Mouse (Mus musculus): ENCODE data around the gene Ints6.

Ints6 gene

DNA sequence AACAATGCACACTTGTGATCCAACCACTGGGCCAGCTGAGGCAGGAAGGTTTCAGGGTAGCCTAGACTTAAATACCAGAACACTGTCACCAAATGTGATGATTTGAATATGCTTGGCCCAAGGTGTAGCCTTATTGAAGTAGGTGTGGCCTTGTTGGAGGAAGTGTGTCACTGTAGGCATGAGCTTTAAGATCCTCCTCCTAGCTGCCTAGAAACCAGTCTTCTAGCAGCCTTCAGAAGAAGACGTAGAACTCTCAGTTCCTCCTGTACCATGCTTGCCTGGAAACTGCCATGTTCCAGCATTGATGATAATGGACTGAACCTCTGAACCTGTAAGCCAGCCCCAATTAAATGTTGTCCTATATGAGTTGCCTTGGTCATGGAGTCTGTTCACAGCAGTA, 25.3 kb downstream of the Ints6 start:
- DNase-seq, result no peak

DNA sequence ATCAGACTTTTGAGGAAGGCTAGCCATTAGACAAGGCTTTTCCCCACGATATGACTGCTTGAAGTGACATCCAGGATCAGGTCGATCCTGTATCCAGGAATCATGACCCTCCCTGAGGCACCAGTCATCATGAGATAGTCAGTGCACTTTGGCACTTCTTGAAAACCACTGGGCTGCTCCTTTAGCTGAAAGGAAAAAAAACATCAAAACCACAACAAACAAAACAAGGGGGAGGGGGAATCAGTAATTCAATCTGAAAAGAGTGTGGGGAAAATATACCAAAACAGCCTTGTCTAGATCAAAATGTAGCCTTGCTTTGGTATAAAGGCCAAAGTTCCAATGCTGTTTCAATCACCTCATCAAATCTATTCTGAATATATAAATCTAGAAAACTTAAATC, 27.3 kb downstream of the Ints6 start:
- DNase-seq, result no peak

DNA sequence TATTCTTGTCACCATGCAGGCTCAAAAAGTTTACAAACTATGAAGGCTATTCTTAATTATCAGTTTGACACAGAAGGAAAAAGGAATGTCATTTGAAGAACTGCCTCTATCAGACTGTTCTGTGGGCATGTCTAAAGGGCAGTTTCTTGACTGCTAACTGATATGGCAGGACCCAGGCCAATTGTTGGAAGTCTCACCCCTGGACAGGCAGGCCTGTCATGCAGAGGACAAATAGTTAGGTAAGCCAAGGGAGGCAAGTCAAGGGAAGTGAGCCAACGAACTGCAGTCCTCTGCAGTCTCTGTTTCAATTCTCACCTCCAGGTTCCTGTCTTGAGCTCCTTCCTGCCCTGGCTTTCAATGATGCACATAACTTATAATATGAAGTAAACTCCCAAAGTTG, 29.1 kb downstream of the Ints6 start:
- DNase-seq, result no peak

DNA sequence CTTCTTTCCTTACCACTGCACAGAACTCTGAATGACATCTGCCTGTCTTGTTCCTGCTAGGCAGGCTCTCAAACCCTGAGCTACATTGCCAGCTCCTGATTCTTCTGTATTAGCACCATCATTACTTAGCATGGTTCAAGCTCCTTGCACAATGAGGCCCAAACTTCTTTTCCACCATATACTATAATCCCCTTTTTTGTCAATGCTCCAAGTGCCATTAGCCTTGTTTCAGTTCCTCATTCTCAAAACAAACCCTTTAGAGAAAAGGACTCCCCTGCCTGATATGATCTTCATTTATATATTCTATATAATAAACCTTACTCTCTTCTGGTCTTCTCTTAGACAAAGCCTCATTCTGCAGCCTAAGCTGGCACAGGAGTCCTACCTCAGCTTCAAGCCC, 36.4 kb downstream of the Ints6 start:
- no peak for DNase-seq

DNA sequence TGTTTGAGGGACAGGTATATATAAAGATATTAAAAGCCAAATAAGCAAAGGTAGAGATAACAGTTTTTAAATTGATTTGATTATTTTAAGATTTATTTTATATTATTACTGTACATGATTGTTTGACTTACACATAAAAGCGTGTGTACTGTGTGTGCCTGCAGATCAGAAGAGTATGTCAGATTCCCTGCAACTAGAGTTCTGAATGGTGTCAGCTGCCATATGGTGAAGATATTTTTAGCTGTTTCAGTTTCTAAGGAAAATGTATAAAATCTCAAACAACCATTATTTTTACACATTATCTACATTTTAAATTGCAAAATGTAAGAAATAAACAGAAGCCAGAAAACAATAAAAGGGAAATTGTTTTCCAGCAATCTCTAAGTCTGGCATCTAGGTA, 39.3 kb downstream of the Ints6 start:
- no peak for DNase-seq

DNA sequence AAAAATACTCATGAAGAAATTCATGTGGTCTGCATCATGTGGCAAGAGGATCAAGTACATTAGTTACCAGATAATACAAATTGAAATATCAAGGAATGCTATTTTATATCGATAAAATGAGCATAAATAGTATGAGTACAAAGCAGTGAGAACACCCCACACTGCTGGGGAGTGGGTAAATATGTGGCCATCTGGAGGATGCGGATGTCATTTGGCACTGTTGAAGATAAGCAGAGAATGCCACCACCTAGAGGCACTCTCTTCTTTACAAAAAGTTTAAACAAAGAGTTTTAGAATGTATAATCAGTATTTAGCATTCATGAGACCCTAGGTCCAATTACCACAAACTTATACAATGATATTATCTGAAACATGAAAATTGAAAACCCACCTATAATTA, 42.8 kb downstream of the Ints6 start:
- no peak for DNase-seq

DNA sequence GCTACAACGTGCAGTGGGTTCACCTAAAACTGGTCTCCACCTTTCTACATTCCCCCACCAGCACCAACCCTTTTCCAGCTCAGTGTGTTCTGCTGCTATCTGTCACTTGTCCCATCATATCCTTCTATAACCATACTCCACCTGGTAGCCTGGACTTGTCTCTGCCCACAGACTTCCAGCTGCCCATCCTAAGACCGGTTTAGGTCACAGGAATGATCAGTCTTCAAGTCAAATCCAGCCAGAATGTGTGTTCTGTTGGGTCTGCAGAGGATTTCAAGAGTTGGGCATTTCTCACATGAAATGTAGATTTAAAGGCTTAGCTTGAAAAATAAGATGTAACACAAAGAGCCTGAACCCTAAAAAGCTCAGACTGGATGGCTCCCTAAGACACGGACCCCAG, 87.3 kb downstream of the Ints6 start:
- DNase-seq, result no peak

DNA sequence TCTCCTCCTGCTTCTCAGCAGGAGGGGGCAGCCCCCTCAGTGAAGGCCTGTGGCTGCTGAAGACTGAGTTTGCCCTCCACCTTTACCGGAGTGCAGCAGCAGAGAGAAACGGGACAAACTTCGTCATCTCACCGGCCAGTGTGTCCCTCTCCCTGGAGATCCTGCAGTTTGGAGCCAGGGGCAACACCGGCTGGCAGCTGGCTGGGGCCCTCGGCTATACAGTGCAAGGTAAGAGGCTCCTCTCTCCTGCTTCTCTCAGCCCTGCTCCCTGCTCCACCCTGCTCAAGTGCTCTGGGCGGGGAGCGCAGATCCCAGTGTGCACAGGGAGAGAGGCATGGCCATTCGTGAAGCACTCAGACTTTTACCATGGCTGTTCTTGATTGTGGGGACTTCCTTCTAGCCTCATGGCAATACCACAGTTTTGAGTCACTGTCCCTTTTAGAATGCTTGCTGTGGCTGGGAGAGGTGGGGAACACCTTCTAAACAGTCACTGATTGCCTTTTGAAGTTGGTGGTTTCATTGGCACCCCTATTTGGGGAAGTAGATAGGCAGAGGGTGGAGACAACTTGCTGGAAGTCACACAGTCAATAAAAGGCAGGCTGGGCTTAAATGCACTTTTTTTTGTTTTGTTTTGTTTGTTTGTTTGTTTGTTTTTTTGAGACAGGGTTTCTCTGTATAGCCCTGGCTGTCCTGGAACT, 95.8 kb downstream of the Ints6 start:
- DNase-seq, result peak in 1 of 2 experiments; percentile 23

DNA sequence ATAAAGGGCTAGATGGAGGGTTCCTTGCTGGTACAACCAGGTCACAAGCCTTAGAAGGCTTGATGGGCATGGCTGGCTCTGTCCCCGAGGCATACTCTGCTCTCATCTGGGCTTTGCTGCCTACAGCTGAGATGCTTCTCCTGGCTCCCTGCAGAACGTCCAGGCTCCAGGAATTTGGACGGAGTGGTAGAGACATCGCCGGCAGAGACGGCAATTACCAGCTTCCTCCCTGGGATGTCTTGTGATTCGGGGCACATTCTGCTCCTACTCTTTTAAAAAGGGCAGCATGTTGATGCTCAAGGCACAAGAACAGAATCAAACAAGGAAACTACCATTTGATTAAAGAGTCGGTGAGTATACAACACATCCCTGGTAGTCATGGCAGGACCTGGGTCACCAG, 97.6 kb downstream of the Ints6 start, which contains the start of gene Serpine3:
Serpine3 (plus strand) TSS at position 301 of the 400 bp plus-strand sequence.
- no peak for DNase-seq

DNA sequence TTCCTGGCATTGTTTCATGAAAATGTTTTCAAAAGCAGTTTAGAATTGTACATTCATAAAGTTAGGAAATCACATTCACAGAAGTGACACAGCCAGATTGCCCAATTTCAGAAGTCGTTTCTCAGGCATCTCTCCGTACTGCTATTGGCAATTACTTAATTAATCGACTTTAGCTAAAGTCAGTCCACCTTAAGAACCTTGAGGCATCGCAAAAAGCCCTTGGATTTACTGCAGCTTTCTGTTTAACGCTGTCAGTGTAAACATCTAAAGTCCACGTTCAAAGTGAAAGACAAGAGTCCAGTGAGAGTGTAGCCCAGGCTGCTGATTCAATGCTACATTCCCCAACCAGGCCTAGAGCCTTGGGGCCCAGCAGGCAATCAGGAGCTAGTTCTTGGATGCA, 98.6 kb downstream of the Ints6 start:
- no peak for DNase-seq

DNA sequence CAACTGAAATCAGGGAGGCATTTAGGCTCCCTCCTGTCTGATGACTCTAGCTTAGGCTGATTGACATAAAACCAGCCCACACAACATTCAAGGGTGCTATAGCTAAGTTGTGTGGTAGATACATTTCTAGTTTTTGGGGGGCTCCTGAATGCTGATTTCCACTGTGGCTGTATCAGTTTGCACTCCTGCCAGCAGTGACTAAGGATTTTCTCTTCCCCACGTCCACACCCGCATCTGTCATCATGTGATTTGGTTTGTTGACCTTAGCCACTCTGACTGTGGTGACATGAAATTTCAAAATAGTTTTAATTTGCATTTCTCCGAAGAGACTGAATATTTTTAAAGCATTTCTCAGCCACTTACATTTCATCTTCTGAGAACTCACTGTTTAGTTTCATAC, 103.5 kb downstream of the Ints6 start:
- no peak for DNase-seq

DNA sequence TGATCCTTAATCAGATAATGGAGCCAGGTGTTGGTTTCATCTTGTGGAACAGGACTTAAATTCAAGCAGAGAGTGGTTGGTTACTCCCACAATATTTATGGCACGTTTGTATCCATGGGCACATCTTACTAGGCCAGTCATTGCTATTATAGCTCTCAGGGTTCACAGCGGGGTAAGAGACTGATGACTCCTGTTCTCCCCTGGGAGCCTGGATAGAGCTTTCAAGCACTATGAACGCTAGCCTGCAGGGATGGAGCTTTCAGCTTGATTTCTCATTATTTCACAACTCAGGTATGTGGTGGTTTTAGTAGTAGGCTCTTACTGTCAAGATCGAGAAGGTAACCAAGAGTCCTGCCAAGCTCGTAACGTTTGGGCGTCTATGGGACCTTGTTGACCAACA, 105.0 kb downstream of the Ints6 start:
- no peak for DNase-seq

DNA sequence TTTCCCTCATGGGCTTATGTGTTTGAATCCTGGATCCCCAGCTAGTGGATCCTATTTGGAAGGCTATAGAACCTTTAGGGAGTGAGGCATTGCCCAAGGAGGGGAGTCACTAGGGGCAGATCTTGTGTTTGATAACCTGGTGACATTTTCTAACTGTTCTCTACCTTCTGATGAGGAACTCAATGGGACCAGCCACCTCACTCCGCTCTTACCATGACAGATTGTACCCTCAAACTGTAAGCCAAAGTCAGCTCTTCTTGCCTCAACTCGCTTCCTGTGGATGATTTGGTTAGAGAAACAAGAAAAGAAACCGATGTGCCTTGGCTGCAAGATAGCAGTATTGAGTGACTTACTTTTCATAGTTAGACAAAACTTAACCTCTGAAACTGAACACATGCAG, 109.2 kb downstream of the Ints6 start:
- no peak for DNase-seq

DNA sequence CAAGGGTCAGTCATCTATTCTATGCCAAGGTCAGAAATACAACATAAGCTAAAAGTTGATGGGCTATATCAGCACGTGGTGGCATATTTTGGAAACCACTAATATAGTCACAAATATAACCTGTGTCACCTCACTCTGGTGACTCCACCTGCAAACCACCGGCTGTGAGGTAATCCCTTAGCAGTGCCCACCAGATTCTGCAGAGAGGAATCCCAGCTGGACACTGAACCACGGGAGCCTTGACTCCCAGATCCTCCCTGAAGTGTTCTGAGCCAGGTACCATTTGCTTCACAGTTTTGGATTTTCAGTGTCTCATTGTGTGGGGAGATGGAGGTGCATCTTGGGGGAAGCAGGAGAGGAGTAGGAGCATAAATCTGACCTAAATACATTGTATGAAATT, 110.6 kb downstream of the Ints6 start:
- DNase-seq, result no peak

DNA sequence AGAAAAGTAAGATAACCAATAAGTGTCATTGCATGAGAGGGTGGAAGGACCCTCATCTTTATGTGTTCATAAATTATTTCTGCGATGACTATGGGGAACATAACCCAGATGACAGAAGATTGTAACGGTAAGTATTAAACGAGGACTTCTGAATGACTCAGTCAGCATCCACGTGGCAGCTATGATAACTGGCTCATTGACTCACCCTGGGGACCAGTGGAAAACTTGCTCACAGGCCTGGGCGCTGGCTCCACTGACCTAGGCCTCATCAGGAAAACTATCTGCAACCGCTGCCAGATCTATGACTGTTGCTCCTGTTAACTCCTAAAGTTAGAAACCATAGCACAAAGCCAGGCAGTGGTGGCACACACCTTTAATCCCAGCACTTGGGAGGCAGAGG, 112.6 kb downstream of the Ints6 start:
- DNase-seq, result no peak

DNA sequence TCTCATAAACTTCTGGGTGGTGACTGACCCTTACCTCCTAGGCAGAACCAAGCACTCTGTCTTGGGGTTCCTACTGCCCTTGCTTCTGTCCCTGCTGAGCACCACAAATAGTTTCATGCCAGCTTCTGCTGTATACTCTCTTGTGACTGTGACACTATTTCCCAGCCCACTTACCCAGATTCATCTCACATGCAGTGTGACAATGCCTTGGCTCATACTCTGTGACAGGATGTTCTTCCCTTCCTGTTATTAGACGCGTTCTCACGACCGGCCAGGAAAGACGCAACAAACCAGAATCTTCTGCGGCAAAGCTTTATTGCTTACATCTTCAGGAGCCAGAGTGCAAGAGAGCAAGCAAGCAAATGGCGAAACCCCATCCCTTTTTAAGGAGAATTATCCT, 118.6 kb downstream of the Ints6 start:
- peak in 1 of 2 experiments; percentile 45 for DNase-seq

DNA sequence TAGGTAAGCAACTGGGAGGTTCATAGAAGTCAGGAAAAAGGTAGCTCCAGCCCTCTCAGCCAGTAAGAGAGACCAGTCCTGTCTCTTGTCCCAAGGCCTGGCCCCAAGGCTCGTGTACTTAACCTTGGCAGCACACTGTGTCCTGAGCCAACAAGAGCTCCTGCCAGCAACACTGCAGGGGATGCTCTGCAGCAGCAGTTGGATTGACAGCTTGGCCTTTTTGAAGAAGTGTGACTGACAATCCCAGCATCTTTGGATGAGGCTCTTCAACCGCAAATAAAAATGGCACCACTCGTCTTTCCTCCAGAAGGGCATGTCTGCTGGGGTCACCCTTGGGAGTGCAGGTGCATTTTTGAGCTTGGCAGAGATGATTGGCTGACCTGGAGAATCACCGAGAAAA, 120.6 kb downstream of the Ints6 start:
- no peak for DNase-seq

DNA sequence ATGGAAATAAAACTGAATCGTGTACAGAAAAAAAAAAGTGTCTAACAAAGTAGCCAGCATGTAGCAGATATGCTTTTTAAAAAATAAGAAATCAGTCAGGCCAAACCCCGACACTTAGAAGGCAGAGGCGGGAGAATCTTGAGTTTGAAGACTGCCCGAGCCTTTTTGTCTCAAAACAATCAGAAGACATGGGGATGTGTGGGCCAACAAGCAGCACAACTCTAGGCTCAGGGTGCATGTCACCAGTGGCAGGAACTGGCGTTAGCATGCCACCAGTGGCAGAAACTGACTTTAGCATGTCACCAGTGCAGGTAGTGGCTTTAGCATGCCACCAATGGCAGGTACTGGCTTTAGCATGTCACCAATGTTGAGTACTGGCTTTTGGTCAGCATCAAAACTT, 121.4 kb downstream of the Ints6 start:
- DNase-seq, result no peak

DNA sequence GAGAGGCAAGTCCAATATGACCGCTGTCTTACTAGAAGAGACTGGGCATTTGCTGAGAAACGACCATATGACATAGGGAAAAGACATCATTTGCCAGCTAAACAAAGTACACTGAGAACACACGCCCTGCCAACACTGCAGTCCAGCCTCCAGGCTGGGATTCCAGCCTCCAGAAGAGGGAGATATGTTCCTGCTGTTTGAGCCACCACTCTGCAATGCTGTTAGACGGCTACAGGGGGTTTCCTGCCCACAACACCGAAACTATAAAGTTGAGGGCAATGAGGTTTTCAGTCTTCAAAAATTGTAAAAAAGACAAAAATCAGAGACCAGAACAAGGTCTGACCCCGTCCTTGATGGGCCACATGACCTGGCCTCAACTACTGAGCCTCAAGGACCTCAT, 121.9 kb downstream of the Ints6 start:
- DNase-seq, result peak; percentile 11 to 25

DNA sequence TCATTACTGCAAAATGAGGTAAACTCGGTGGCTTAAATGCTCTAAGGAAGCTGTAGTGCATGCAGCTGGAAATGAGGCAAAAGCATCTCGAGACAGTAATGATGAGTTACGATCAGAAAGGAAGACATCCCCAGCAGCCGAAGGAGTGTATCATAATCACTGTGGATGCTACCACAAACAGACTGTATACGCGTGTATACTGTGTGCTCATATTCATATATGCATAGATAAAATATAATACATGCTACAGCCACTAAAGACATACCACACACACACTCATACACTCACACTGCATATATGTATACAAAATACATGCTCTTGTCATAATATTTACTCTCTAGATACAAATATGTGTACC, 122.6 kb downstream of the Ints6 start:
- DNase-seq, result no peak

DNA sequence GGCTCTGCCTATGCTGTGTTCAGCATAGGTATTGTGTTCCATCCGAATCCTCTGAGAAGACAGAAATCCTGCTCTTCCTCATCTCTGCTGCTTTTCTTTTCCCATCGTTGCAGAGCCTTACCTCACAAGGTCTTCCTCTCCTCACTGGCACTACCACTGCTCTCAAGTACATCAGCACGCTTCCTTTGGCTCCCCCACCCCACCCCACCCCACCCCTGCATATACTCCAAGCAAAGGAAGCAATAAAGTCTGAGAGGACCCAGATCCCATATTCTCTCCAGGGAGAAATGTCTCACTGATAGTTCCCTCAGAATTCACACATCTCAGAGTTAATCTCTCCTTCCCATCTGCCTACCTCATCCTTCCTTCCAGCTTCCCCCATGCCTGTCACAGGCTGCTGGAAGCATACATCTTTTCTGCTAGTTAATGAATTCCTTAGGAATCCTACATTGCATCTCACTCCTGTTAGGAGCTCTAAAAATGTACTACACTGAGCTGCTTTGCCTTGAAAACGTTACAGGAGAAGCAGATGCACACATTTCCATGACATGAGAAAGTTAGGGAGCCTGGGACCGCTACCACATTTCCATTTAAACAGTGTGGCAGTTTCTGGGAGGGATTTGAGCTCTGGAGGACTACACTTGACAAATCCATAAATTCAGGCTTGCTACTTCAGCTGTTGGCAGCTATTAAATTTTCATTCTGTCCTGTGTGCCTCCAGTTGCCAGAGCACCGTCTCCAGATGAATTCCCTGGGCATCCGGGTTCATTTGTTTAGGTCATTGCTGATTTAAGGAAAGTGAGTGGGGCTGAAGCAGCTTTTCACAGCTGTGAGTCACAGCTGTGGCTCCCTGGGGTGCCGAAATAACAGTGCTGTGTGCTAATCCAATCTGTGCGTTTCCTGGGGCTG, 123.3 kb downstream of the Ints6 start:
- DNase-seq, result no peak

DNA sequence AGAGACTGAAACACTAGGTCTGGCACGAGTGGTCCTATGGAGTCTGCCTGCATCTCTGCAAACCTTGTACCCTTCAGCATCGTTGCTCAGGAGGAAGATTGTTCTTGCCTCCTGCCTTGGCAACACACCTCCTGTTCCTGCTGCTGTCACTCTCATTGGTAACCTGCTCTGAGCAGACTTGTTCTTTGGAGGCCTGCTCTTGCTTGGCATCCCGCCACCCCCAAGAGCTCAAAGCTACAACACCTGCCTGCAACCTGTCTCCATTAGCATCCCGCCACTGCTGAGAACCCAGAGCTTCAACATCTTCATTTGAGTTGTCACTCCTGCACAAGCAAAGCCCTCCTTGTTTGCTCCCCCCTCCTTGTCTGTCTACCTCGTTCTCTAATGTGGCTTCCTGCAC, 133.0 kb downstream of the Ints6 start:
- DNase-seq, result no peak

Measured in lung, adult 18-20 months (tissue).